Mouse (Mus musculus): ENCODE measurements around the gene Hpn.

The Hpn gene

GRCm38 (mm10) chr7:31055354-31055824, 59.7 kb downstream of the Hpn start:
- no peak for DNase-seq (ENCODE audit: low read depth, low spot score)

GRCm38 (mm10) chr7:31054661-31055320, 60.3 kb downstream of the Hpn start:
- DNase-seq (ENCODE audit: low read depth, low spot score): no peak

GRCm38 (mm10) chr7:31053882-31054447, 61.1 kb downstream of the Hpn start:
- DNase-seq (ENCODE audit: low read depth, low spot score): no peak

GRCm38 (mm10) chr7:31052636-31053434, 62.3 kb downstream of the Hpn start:
- no peak for DNase-seq (ENCODE audit: low read depth, low spot score)

- no peak for DNase-seq (ENCODE audit: low read depth, low spot score)
Measured at GRCm38 (mm10) chr7:31052251-31052635, 62.8 kb downstream of the Hpn start.

- no peak for DNase-seq (ENCODE audit: low read depth, low spot score)
Measured at GRCm38 (mm10) chr7:31051321-31052021, 63.6 kb downstream of the Hpn start, which contains the start of gene Fxyd7. Fxyd7 (minus strand) TSS chr7:31051467.

- no peak for DNase-seq (ENCODE audit: low read depth, low spot score)
Measured at GRCm38 (mm10) chr7:31050921-31051320, 64.2 kb downstream of the Hpn start.

GRCm38 (mm10) chr7:31050487-31050886, 64.6 kb downstream of the Hpn start:
- DNase-seq (ENCODE audit: low read depth, low spot score): no peak

GRCm38 (mm10) chr7:31049846-31050281, 65.2 kb downstream of the Hpn start:
- DNase-seq (ENCODE audit: low read depth, low spot score): no peak

GRCm38 (mm10) chr7:31049135-31049845, 65.8 kb downstream of the Hpn start:
- no peak for DNase-seq (ENCODE audit: low read depth, low spot score)
